Mouse (Mus musculus) ES-CJ7 (cell line): ENCODE results near the gene Olfr455.

Experiments used
- DNase-seq: peaks from one replicate; pipeline ENCODE4 v3.0.0; 2011; ENCODE audit warnings: low read depth, low spot score

The Olfr455 gene

GRCm38 (mm10) chr6:42487114-42487513 lies 60.3 kb downstream of the Olfr455 start, which contains the start of gene Olfr456:
Gene Olfr456, minus strand, starts transcription at chr6:42487214.
- DNase-seq = no peak
